Mouse (Mus musculus): Measurements from ENCODE around the gene Enpp3. TPM values are rescaled to one million over a fixed set of nuclear protein-coding genes. Genes with fewer than 3 reads are reported as not detected.

Enpp3 gene
- under 1 TPM; 0.35 TPM for total RNA-seq (2021)
- long read RNA-seq, experiment 1, partial matches to known transcripts: 0 of 1 reads
- long read RNA-seq, experiment 1, other reads (novel, unspliced or antisense): 1 of 1 reads
- long read RNA-seq, experiment 2, full-length matches to known transcripts: 1 of 1 reads
- long read RNA-seq, experiment 2, partial matches to known transcripts: 0 of 1 reads
- long read RNA-seq, experiment 2, other reads (novel, unspliced or antisense): 0 of 1 reads

- no peak for DNase-seq (ENCODE audit: low spot score in 2 of 2)
Observed at GRCm38 (mm10) chr10:24842676-24843075, at the start of gene Enpp3. Gene Enpp3 (minus strand): TSS chr10:24842823.

- DNase-seq (ENCODE audit: low spot score in 2 of 2): no peak
Observed at GRCm38 (mm10) chr10:24888343-24888742, 45.7 kb upstream of the Enpp3 start.

GRCm38 (mm10) chr10:24886008-24886407, 43.4 kb upstream of the Enpp3 start:
- no peak for DNase-seq (ENCODE audit: low spot score in 2 of 2)

- DNase-seq (ENCODE audit: low spot score in 2 of 2): no peak
Observed at GRCm38 (mm10) chr10:24873624-24874023, 31.0 kb upstream of the Enpp3 start.

- DNase-seq (ENCODE audit: low spot score in 2 of 2): peak; percentile 99
Observed at GRCm38 (mm10) chr10:24869760-24870290, 27.2 kb upstream of the Enpp3 start, which contains the start of gene Med23. Gene Med23 (plus strand): TSS chr10:24869986.

- DNase-seq (ENCODE audit: low spot score in 2 of 2): no peak
Observed at GRCm38 (mm10) chr10:24864434-24864833, 21.8 kb upstream of the Enpp3 start.

GRCm38 (mm10) chr10:24863146-24863545, 20.5 kb upstream of the Enpp3 start:
- DNase-seq (ENCODE audit: low spot score in 2 of 2): no peak

- DNase-seq (ENCODE audit: low spot score in 2 of 2): no peak
Observed at GRCm38 (mm10) chr10:24841998-24842397, 625 bp downstream of the Enpp3 start.

- no peak for DNase-seq (ENCODE audit: low spot score in 2 of 2)
Observed at GRCm38 (mm10) chr10:24840795-24841194, 1.8 kb downstream of the Enpp3 start.

- no peak for DNase-seq (ENCODE audit: low spot score in 2 of 2)
Observed at GRCm38 (mm10) chr10:24836366-24837038, 6.1 kb downstream of the Enpp3 start.

GRCm38 (mm10) chr10:24835702-24836342, 6.8 kb downstream of the Enpp3 start:
- no peak for DNase-seq (ENCODE audit: low spot score in 2 of 2)

GRCm38 (mm10) chr10:24834634-24835371, 7.8 kb downstream of the Enpp3 start:
- DNase-seq (ENCODE audit: low spot score in 2 of 2): no peak

GRCm38 (mm10) chr10:24832306-24832705, 10.3 kb downstream of the Enpp3 start:
- no peak for DNase-seq (ENCODE audit: low spot score in 2 of 2)

- DNase-seq (ENCODE audit: low spot score in 2 of 2): no peak
Observed at GRCm38 (mm10) chr10:24831377-24832095, 11.1 kb downstream of the Enpp3 start.

- DNase-seq (ENCODE audit: low spot score in 2 of 2): no peak
Observed at GRCm38 (mm10) chr10:24830448-24830847, 12.2 kb downstream of the Enpp3 start.

- no peak for DNase-seq (ENCODE audit: low spot score in 2 of 2)
Observed at GRCm38 (mm10) chr10:24828136-24828535, 14.5 kb downstream of the Enpp3 start.

- DNase-seq (ENCODE audit: low spot score in 2 of 2): no peak
Observed at GRCm38 (mm10) chr10:24826130-24826529, 16.5 kb downstream of the Enpp3 start.

- no peak for DNase-seq (ENCODE audit: low spot score in 2 of 2)
Observed at GRCm38 (mm10) chr10:24825456-24826081, 17.1 kb downstream of the Enpp3 start.

- no peak for DNase-seq (ENCODE audit: low spot score in 2 of 2)
Observed at GRCm38 (mm10) chr10:24824621-24825020, 18.0 kb downstream of the Enpp3 start.

Data from left cerebral cortex, adult 18-20 months (tissue).